Mouse (Mus musculus): Measurements from ENCODE around the gene Nin. TPM values are rescaled to one million over a fixed set of nuclear protein-coding genes. Genes with fewer than 3 reads are reported as not detected.
"Not testable (repeated sequence)": the region's sequence is repeated elsewhere in the genome, so short reads cannot be mapped to it uniquely, and the experiment has no call there.

Gene Nin
- polyA plus RNA-seq, 1 experiment = 0.36 TPM

DNA sequence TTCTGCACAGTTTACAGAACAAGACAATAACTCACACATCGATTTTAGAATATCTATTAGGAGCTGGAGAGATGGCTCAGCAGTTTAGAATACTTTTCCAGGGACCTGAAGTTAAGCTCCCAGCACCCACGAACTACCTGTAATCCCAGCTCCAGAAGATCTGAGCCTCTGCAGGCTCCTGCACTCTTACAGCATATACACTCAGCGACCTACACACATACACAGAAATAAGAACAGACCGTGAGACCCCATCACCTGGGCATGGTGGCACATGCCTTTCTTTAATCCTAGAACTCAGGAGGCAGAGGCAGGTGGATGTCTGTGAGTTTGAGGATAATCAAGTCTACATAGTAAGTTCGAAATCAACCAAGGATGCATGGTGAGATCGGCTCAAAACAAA lies 32.1 kb upstream of the Nin start:
- Histone ChIP-seq H3K4me1 (ENCODE audit: control insufficient read depth, insufficient read depth, low read length) (peaks cover 5% of the 10 kb centered on the region), H3K27ac (ENCODE audit: control insufficient read depth, insufficient read depth, low read depth, low read length) (no peak overlapping the region), H3K27me3 (ENCODE audit: control insufficient read depth, insufficient read depth, low read length) (no peaks in the 10 kb centered on the region), H3K4me3 (ENCODE audit: control insufficient read depth, low read depth, low read length) (no peak overlapping the region), H3K36me3 (ENCODE audit: control insufficient read depth, insufficient read depth, low read length) (no peaks in the 10 kb centered on the region)
- TF ChIP-seq POLR2A (IDR thresholded peaks at IDR 0.05; ENCODE audit: control insufficient read depth, low read depth, low read length) (no peak), CTCF (IDR thresholded peaks at IDR 0.05; ENCODE audit: control insufficient read depth, insufficient read depth, insufficient replicate concordance, low read depth, low read length) (no peak)

DNA sequence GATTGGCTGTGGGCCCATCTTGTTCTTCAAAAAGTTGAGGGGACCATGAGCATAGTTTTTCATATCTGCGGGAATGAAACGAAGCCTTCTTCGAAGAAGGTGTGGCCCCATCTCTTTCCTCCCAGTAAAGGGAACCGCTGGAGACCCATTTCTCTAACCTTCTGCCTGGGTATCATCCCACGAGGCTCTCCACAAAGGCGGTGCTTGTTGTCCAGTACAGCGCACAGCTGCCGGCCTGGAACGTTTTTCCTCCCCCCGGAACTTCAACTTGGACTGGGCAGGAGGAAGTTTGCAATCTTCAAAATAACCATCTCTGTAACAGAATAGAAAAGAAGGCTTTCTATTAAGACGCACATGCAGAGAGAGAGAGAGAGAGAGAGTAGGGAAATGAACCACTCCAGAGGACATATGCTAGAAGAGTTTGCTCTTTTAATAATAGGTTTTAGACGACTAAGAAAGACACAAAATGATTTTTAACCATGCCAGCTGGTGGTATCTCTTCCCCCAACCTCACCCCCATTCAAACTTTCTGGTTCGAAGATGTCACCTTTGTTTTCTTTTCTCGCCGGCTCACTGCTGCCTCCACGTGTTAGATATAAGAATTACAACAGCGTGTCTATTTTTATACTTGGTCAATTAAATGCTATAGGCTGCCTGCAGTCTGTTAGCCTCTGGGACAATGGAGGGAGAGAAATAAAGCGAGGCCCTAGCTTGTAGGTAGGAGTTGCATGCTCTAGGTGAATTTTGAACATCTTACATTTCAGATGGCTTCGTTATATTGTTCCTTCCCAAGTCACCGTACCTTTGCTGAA lies 31.3 kb upstream of the Nin start:
- Histone ChIP-seq H3K27me3 (ENCODE audit: control insufficient read depth, insufficient read depth, low read length) (no peaks in the 10 kb centered on the region), H3K4me3 (ENCODE audit: control insufficient read depth, low read depth, low read length) (no peak overlapping the region), H3K27ac (ENCODE audit: control insufficient read depth, insufficient read depth, low read depth, low read length) (no peak overlapping the region)

GRCm38 (mm10) chr12:70144106-70144587 lies 30.6 kb upstream of the Nin start:
- not testable (repeated sequence) for H3K4me1 ChIP-seq (ENCODE audit: control insufficient read depth, insufficient read depth, low read length); H3K27me3 ChIP-seq (ENCODE audit: control insufficient read depth, insufficient read depth, low read length); H3K27ac ChIP-seq (ENCODE audit: control insufficient read depth, insufficient read depth, low read depth, low read length); H3K4me3 ChIP-seq (ENCODE audit: control insufficient read depth, low read depth, low read length); H3K36me3 ChIP-seq (ENCODE audit: control insufficient read depth, insufficient read depth, low read length)

More for the DNA sequence above, 31.3 kb upstream of the Nin start:
- H3K36me3 ChIP-seq (ENCODE audit: control insufficient read depth, insufficient read depth, low read length) = no peaks in the 10 kb centered on the region
- H3K4me1 ChIP-seq (ENCODE audit: control insufficient read depth, insufficient read depth, low read length) = peaks cover 5% of the 10 kb centered on the region
- no peak for TF ChIP-seq CTCF (IDR thresholded peaks at IDR 0.05; ENCODE audit: control insufficient read depth, insufficient read depth, insufficient replicate concordance, low read depth, low read length)
- no peak for TF ChIP-seq POLR2A (IDR thresholded peaks at IDR 0.05; ENCODE audit: control insufficient read depth, low read depth, low read length)

DNA sequence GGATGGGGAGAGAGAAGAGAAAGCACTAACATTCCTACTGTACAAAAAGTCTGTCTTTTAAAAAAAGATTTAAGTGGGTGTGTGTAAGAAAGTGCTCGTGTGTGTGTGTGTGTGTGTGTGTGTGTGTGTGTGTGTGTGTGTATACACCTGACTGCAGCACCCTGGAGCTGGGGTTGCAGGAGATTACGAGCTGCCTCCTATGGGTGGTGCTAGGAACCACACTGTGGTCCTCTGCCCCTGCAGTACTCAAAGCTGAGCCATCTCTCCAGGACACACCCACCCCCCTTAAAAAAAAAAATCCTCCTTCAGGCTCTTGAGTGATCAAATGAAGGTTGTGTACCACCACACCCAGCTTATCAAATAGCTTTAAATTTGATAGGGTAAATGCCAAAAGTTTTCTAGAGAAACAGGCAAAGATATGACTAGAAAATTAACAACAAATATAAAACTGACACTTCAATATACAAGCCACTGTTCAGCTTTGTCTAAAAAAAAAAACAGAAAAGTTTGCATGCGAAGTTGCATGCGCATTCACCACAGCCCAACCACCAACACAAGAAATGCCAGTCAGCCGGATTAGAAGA lies 27.6 kb upstream of the Nin start:
- H3K27ac ChIP-seq (ENCODE audit: control insufficient read depth, insufficient read depth, low read depth, low read length) = no peak overlapping the region
- no peaks in the 10 kb centered on the region for H3K36me3 ChIP-seq (ENCODE audit: control insufficient read depth, insufficient read depth, low read length)
- H3K27me3 ChIP-seq (ENCODE audit: control insufficient read depth, insufficient read depth, low read length) = no peaks in the 10 kb centered on the region
- TF ChIP-seq CTCF (IDR thresholded peaks at IDR 0.05; ENCODE audit: control insufficient read depth, insufficient read depth, insufficient replicate concordance, low read depth, low read length) = no peak
- TF ChIP-seq POLR2A (IDR thresholded peaks at IDR 0.05; ENCODE audit: control insufficient read depth, low read depth, low read length) = no peak
- no peak overlapping the region for H3K4me3 ChIP-seq (ENCODE audit: control insufficient read depth, low read depth, low read length)
- no peaks in the 10 kb centered on the region for H3K4me1 ChIP-seq (ENCODE audit: control insufficient read depth, insufficient read depth, low read length)

DNA sequence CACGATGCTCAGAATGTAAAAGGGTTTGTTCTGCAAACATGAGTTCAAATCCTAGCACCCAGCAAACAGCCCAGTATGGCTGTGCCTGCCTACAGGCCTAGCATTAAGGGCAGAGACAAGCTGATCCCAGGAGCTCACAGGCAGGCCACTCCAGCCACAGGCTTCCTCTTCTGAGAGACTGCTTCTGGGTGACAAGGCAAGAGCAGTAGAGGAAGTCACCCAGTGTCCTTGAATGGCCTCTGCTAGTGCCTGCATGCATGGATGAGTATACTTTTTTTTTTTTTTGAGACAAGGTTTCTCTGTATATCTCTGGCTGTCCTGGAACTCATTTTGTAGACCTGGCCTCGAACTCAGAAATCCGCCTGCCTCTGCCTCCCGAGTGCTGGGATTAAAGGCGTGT lies 27.0 kb upstream of the Nin start:
- Histone ChIP-seq H3K4me3 (ENCODE audit: control insufficient read depth, low read depth, low read length) (no peak overlapping the region), H3K36me3 (ENCODE audit: control insufficient read depth, insufficient read depth, low read length) (no peaks in the 10 kb centered on the region), H3K27ac (ENCODE audit: control insufficient read depth, insufficient read depth, low read depth, low read length) (no peak overlapping the region), H3K27me3 (ENCODE audit: control insufficient read depth, insufficient read depth, low read length) (no peaks in the 10 kb centered on the region), H3K4me1 (ENCODE audit: control insufficient read depth, insufficient read depth, low read length) (no peaks in the 10 kb centered on the region)
- TF ChIP-seq POLR2A (IDR thresholded peaks at IDR 0.05; ENCODE audit: control insufficient read depth, low read depth, low read length) (no peak), CTCF (IDR thresholded peaks at IDR 0.05; ENCODE audit: control insufficient read depth, insufficient read depth, insufficient replicate concordance, low read depth, low read length) (no peak)

- Histone ChIP-seq H3K36me3 (ENCODE audit: control insufficient read depth, insufficient read depth, low read length) (no peaks in the 10 kb centered on the region), H3K4me3 (ENCODE audit: control insufficient read depth, low read depth, low read length) (no peak overlapping the region)
- TF ChIP-seq POLR2A (IDR thresholded peaks at IDR 0.05; ENCODE audit: control insufficient read depth, low read depth, low read length) = no peak
These were observed 26.4 kb upstream of the Nin start for GRCm38 (mm10) chr12:70139871-70140270.

DNA sequence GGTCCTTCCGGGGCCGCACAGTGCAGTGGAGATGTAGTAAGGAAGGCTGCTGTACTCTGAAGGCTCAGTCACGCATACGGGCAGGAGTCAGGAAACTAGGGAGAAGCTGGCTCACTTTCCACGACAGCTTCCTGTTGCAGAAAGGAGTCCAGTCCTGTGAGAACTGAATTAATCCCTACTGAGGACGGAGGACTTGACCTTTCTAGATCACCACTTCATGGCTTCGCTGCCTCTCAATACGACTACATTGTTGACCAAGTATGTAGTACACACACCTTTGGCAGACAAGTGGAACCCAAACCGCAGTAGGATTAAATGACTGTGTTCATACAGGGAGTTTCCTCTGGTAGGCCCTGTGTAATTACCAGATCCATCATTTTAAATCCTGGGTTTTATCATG lies 24.1 kb upstream of the Nin start:
- no peaks in the 10 kb centered on the region; the same call in 1 of the 2 replicates for H3K4me1 ChIP-seq (ENCODE audit: control insufficient read depth, insufficient read depth, low read length)
- no peaks in the 10 kb centered on the region for H3K27me3 ChIP-seq (ENCODE audit: control insufficient read depth, insufficient read depth, low read length)
- no peak for TF ChIP-seq CTCF (IDR thresholded peaks at IDR 0.05; ENCODE audit: control insufficient read depth, insufficient read depth, insufficient replicate concordance, low read depth, low read length)
- no peak for TF ChIP-seq POLR2A (IDR thresholded peaks at IDR 0.05; ENCODE audit: control insufficient read depth, low read depth, low read length)
- no peak overlapping the region for H3K27ac ChIP-seq (ENCODE audit: control insufficient read depth, insufficient read depth, low read depth, low read length)
- H3K36me3 ChIP-seq (ENCODE audit: control insufficient read depth, insufficient read depth, low read length) = no peaks in the 10 kb centered on the region
- no peak overlapping the region for H3K4me3 ChIP-seq (ENCODE audit: control insufficient read depth, low read depth, low read length)

More at GRCm38 (mm10) chr12:70139871-70140270, 26.4 kb upstream of the Nin start:
- Histone ChIP-seq H3K4me1 (ENCODE audit: control insufficient read depth, insufficient read depth, low read length) (no peaks in the 10 kb centered on the region; the same call in 1 of the 2 replicates), H3K27me3 (ENCODE audit: control insufficient read depth, insufficient read depth, low read length) (no peaks in the 10 kb centered on the region), H3K27ac (ENCODE audit: control insufficient read depth, insufficient read depth, low read depth, low read length) (no peak overlapping the region)
